Mouse (Mus musculus) layer of hippocampus, postnatal 36 days (tissue): ENCODE results near the gene Grin1. TPM values are rescaled to one million over a fixed set of nuclear protein-coding genes. Genes with fewer than 3 reads are reported as not detected.
"Not testable (repeated sequence)": the region's sequence is repeated elsewhere in the genome, so short reads cannot be mapped to it uniquely, and the experiment has no call there.

Experiments used
- DNase-seq, 2 experiments: peaks; one replicate each; pipeline ENCODE4 v3.0.0; 2022
- total RNA-seq, 2 experiments: library from RNA; stranded (reverse); gene quantifications; 2 replicates each; pipeline ENCODE4 v1.2.3; 2021

Grin1 gene
- total RNA-seq, 2 experiments from 2014 or later, result 420 to 431 TPM

- DNase-seq, result not testable (repeated sequence)
Measured at GRCm38 (mm10) chr2:25256443-25257109, 62.4 kb downstream of the Grin1 start.

- peak; percentile 87 to 89 for DNase-seq
Measured at GRCm38 (mm10) chr2:25255284-25255779, 63.7 kb downstream of the Grin1 start, which contains the start of gene Tmem203. Tmem203 (plus strand) TSS chr2:25255439.

GRCm38 (mm10) chr2:25252331-25252730, 66.7 kb downstream of the Grin1 start:
- DNase-seq, result no peak

GRCm38 (mm10) chr2:25246183-25247072, 72.6 kb downstream of the Grin1 start, which contains the start of gene AL732309.1:
AL732309.1 (minus strand) TSS chr2:25246863.
- no peak for DNase-seq

GRCm38 (mm10) chr2:25244144-25244543, 74.8 kb downstream of the Grin1 start:
- no peak for DNase-seq

GRCm38 (mm10) chr2:25243342-25243741, 75.6 kb downstream of the Grin1 start:
- no peak for DNase-seq

- no peak for DNase-seq
Measured at GRCm38 (mm10) chr2:25242101-25242506, 76.9 kb downstream of the Grin1 start, which contains the start of the genes Rnf208 and Cysrt1. Rnf208 (plus strand) TSS chr2:25242255. Cysrt1 (minus strand) TSS chr2:25242452.

GRCm38 (mm10) chr2:25241438-25241775, 77.6 kb downstream of the Grin1 start:
- no peak for DNase-seq

Other genes starting within 250 kb of the Grin1 start
- gene Entpd8, start 238.9 kb downstream of the Grin1 start, total RNA-seq, result not detected
- not detected for gene Noxa1, start 224.0 kb downstream of the Grin1 start, total RNA-seq
- 10 to 100 TPM; 21.3 to 21.5 TPM for gene Nrarp, start 138.4 kb downstream of the Grin1 start, total RNA-seq
- gene Tor4a, start 122.3 kb downstream of the Grin1 start, total RNA-seq, result 1 to 10 TPM; 1.3 to 1.8 TPM
- 10 to 100 TPM; 55.1 to 58.1 TPM for gene Nelfb, start 107.7 kb downstream of the Grin1 start, total RNA-seq
- gene Stpg3, start 104.5 kb downstream of the Grin1 start, total RNA-seq, result not detected
- not detected for gene Fam166a, start 100.4 kb downstream of the Grin1 start, total RNA-seq
- 100 to 1,000 TPM; 309 to 323 TPM for gene Tubb4b, start 94.5 kb downstream of the Grin1 start, total RNA-seq
- not detected for gene Slc34a3, start 84.8 kb downstream of the Grin1 start, total RNA-seq
- not detected for gene Rnf224, start 82.4 kb downstream of the Grin1 start, total RNA-seq
- gene Rnf208, start 76.9 kb downstream of the Grin1 start, total RNA-seq, result 100 to 1,000 TPM; 223 to 232 TPM
- gene Cysrt1, start 76.7 kb downstream of the Grin1 start, total RNA-seq, result not detected
- gene AL732309.1, start 72.3 kb downstream of the Grin1 start, total RNA-seq, result 1 to 10 TPM; 2.2 to 4.4 TPM
- 10 to 100 TPM; 35.5 to 40.4 TPM for gene Tmem203, start 63.7 kb downstream of the Grin1 start, total RNA-seq
- gene Tprn, start 56.6 kb downstream of the Grin1 start, total RNA-seq, result 10 to 100 TPM; 19.4 to 23.1 TPM
- gene Ssna1, start 46.7 kb downstream of the Grin1 start, total RNA-seq, result 10 to 100 TPM; 65.0 to 69.4 TPM
- 10 to 100 TPM; 83.0 to 83.3 TPM for gene Anapc2, start 46.7 kb downstream of the Grin1 start, total RNA-seq
- gene Tmem210, start 31.0 kb downstream of the Grin1 start, total RNA-seq, result not detected
- gene Lrrc26, start 29.3 kb downstream of the Grin1 start, total RNA-seq, result not detected
- 10 to 100 TPM; 50.6 to 52.3 TPM for gene Man1b1, start 13.2 kb upstream of the Grin1 start, total RNA-seq
- gene Dpp7, start 37.2 kb upstream of the Grin1 start, total RNA-seq, result 10 to 100 TPM; 26.1 to 38.4 TPM
- 10 to 100 TPM; 10.8 to 13.8 TPM for gene Uap1l1, start 46.5 kb upstream of the Grin1 start, total RNA-seq
- gene Sapcd2, start 53.1 kb upstream of the Grin1 start, total RNA-seq, result 1 to 10 TPM; 3.7 to 4.6 TPM
- gene Entpd2, start 76.7 kb upstream of the Grin1 start, total RNA-seq, result 10 to 100 TPM; 14.9 to 16.1 TPM
- gene Npdc1, start 80.2 kb upstream of the Grin1 start, total RNA-seq, result 100 to 1,000 TPM; 422 to 431 TPM
- under 1 TPM; 0.87 to 0.94 TPM for gene Fut7, start 104.1 kb upstream of the Grin1 start, total RNA-seq
- gene Abca2, start 109.5 kb upstream of the Grin1 start, total RNA-seq, result 100 to 1,000 TPM; 147 to 167 TPM
- under 1 TPM in 1 of 2 experiments, not detected in 1; 0.66 TPM for gene Clic3, start 137.7 kb upstream of the Grin1 start, total RNA-seq
- gene Paxx, start 141.9 kb upstream of the Grin1 start, total RNA-seq, result 10 to 100 TPM; 46.2 to 62.8 TPM
- gene Ptgds, start 150.9 kb upstream of the Grin1 start, total RNA-seq, result 100 to 1,000 TPM; 435 to 800 TPM
- not detected for gene Lcn12, start 174.7 kb upstream of the Grin1 start, total RNA-seq
- 100 to 1,000 TPM; 115 to 116 TPM for gene Fbxw5, start 181.6 kb upstream of the Grin1 start, total RNA-seq
- gene C8g, start 182.5 kb upstream of the Grin1 start, total RNA-seq, result 1 to 10 TPM in 1 of 2 experiments, under 1 TPM in 1; 0.88 to 1.5 TPM
- gene Traf2, start 227.8 kb upstream of the Grin1 start, total RNA-seq, result 10 to 100 TPM; 11.9 to 12.6 TPM
- 100 to 1,000 TPM; 200 to 212 TPM for gene Edf1, start 238.7 kb upstream of the Grin1 start, total RNA-seq